Mouse (Mus musculus) MEL (cell line): Measurements from ENCODE around the gene Myo3b.

Source experiments
- ELF1 ChIP-seq: IDR thresholded peaks from 2 replicates; pipeline ENCODE4 v1.6.1; 2014; ENCODE audit warnings: low read depth, mild to moderate bottlenecking, inconsistent platforms, low read length, improper control_type of control experiment, moderate library complexity
- MYC ChIP-seq: IDR thresholded peaks from 2 replicates; pipeline ENCODE4 v1.6.1; 2011; ENCODE audit warnings: low read depth, mild to moderate bottlenecking, low read length, improper control_type of control experiment, moderate library complexity
- NRF1 ChIP-seq: IDR thresholded peaks from 2 replicates; pipeline ENCODE4 v1.6.1; 2014; ENCODE audit warnings: low read depth, mild to moderate bottlenecking, inconsistent platforms, low read length, improper control_type of control experiment, moderate library complexity; ENCODE audit not compliant: poor library complexity, insufficient read depth, severe bottlenecking
- POLR2A ChIP-seq, 2 experiments: IDR thresholded peaks; 2 replicates each; pipeline ENCODE4 v1.6.1; 2011 to 2012; ENCODE audit warnings: low read length in 2 of 2, mild to moderate bottlenecking in 2 of 2, control low read depth in 1 of 2, improper control_type of control experiment in 1 of 2, low read depth in 1 of 2, moderate library complexity in 1 of 2; ENCODE audit not compliant: control insufficient read depth in 1 of 2, insufficient read depth in 1 of 2, poor library complexity in 1 of 2
- SMC3 ChIP-seq: IDR thresholded peaks from 2 replicates; pipeline ENCODE4 v1.6.1; 2011; ENCODE audit warnings: low read depth, low read length, improper control_type of control experiment
- TCF12 ChIP-seq: IDR thresholded peaks from 2 replicates; pipeline ENCODE4 v1.6.1; 2014; ENCODE audit warnings: low read depth, mild to moderate bottlenecking, inconsistent platforms, low read length, improper control_type of control experiment, moderate library complexity

DNA sequence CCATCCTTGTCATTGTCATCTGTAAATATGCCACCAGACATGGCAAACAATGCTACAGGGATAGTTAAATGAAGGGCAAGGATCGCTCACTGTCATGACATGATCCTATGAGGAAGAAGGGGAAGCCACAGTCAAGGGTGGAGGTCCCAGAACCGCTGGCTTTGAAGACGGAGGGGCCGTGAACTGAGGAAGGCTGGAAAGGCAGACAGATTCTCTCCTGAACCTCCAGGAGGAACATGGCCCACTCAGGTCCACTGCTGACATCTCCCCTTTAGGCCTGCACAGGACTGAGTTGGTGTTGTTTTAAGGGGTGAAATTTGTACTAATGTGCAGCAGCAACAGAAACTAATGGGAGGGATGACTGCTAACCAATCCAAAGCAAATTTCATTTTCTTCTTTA, 19.3 kb downstream of the Myo3b start:
- TF ChIP-seq POLR2A (IDR thresholded peaks at IDR 0.05; ENCODE audit: control insufficient read depth in 1 of 2, insufficient read depth in 1 of 2, low read depth in 1 of 2, low read length in 2 of 2, poor library complexity in 1 of 2) (no peak), ELF1 (no peak), NRF1 (no peak), TCF12 (no peak), SMC3 (no peak), MYC (no peak)
